Mouse (Mus musculus): ENCODE measurements around the gene Cfap97d2. TPM values are rescaled to one million over a fixed set of nuclear protein-coding genes. Genes with fewer than 3 reads are reported as not detected.
A peak's percentile ranks its signal among the peaks of the same experiment; 100 is the strongest.

Cfap97d2 gene
- polyA plus RNA-seq, 1 experiment, result 6.9 TPM

GRCm38 (mm10) chr8:13685674-13686314, 19.9 kb upstream of the Cfap97d2 start:
- 0 out of 2 replicates have a peak, but pooled peaks cover 3% of the 10 kb centered on the region for H3K9me3 ChIP-seq
- H3K36me3 ChIP-seq (replicated peaks; ENCODE audit: low read length), result peaks cover 41% of the 10 kb centered on the region
- peak overlapping the region; percentile 76 for H3K4me3 ChIP-seq (replicated peaks)
- TF ChIP-seq GATA1 (IDR thresholded peaks at IDR 0.05; ENCODE audit: borderline replicate concordance, low read length) (no peak), FLI1 (IDR thresholded peaks at IDR 0.05; ENCODE audit: low read length) (no peak)
- peaks cover 96% of the 10 kb centered on the region for H3K4me1 ChIP-seq
- H3K27me3 ChIP-seq (replicated peaks), result no peaks in the 10 kb centered on the region

- TF ChIP-seq FLI1 (IDR thresholded peaks at IDR 0.05; ENCODE audit: low read length) (no peak), GATA1 (IDR thresholded peaks at IDR 0.05; ENCODE audit: borderline replicate concordance, low read length) (no peak)
- Histone ChIP-seq H3K36me3 (replicated peaks; ENCODE audit: low read length) (peaks cover 35% of the 10 kb centered on the region), H3K4me1 (peaks cover 95% of the 10 kb centered on the region), H3K9me3 (0 out of 2 replicates have a peak, but pooled peaks cover 3% of the 10 kb centered on the region), H3K4me3 (replicated peaks) (no peak overlapping the region), H3K27me3 (replicated peaks) (no peaks in the 10 kb centered on the region)
Observed at GRCm38 (mm10) chr8:13686426-13686825, 19.3 kb upstream of the Cfap97d2 start.

DNA sequence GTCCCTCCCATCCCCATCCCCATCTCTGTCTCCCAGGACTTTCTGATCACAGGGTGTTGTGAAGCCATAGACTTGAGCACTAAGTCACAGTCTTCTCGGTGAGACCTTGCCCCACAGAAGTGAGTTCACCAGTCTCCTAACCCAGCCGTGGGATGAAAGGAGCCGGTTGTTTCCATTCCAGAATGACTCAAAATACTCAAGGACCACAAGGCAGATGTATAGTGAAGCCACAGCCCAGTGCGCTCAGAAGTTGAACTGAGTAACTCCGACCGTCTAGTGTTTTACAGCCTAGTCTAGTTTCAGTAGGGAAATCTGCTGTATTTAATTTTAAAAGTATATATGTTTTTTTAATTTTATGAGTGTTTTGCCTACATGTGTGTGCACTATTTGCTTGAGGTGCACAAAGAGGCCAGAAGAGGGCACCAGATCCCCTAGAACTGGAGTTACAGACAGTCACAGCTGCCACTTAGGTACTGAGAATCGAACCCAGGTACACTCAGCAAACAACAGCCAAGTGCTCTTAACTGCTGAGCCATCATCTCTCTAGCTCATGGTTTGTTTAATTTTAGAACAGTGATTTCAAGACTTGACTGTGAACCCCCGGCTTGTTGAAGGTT, 18.5 kb upstream of the Cfap97d2 start:
- H3K4me3 ChIP-seq (replicated peaks), result no peak overlapping the region
- peaks cover 89% of the 10 kb centered on the region for H3K4me1 ChIP-seq
- H3K27me3 ChIP-seq (replicated peaks), result no peaks in the 10 kb centered on the region
- H3K9me3 ChIP-seq, result 0 out of 2 replicates have a peak, but pooled peaks cover 3% of the 10 kb centered on the region
- TF ChIP-seq FLI1 (IDR thresholded peaks at IDR 0.05; ENCODE audit: low read length) (no peak), GATA1 (IDR thresholded peaks at IDR 0.05; ENCODE audit: borderline replicate concordance, low read length) (no peak)
- peaks cover 39% of the 10 kb centered on the region for H3K36me3 ChIP-seq (replicated peaks; ENCODE audit: low read length)

DNA sequence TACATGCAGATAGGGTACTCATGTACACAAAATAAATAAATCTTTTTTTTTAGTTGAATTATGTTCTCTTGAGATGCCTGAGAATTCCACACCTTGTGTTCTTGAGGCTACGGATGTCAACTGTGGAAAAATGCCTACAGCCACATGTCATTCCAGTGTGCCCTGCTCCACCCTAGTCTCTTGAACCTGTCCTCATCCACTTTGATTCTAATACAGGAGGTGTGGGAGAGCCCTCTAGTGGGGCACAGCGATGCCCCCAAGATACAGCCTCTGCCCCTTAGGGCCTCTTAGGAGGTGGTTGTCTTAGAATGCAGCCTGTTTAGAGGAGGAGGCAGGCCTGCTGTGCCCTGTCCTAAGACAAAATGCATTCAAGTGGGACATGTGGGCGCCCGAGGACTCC, 17.7 kb upstream of the Cfap97d2 start:
- 0 out of 2 replicates have a peak, but pooled peaks cover 3% of the 10 kb centered on the region for H3K9me3 ChIP-seq
- H3K27me3 ChIP-seq (replicated peaks), result peaks cover 2% of the 10 kb centered on the region
- no peak overlapping the region for H3K4me3 ChIP-seq (replicated peaks)
- H3K36me3 ChIP-seq (replicated peaks; ENCODE audit: low read length), result peaks cover 34% of the 10 kb centered on the region
- peaks cover 90% of the 10 kb centered on the region for H3K4me1 ChIP-seq
- TF ChIP-seq FLI1 (IDR thresholded peaks at IDR 0.05; ENCODE audit: low read length) (no peak), GATA1 (IDR thresholded peaks at IDR 0.05; ENCODE audit: borderline replicate concordance, low read length) (no peak)

DNA sequence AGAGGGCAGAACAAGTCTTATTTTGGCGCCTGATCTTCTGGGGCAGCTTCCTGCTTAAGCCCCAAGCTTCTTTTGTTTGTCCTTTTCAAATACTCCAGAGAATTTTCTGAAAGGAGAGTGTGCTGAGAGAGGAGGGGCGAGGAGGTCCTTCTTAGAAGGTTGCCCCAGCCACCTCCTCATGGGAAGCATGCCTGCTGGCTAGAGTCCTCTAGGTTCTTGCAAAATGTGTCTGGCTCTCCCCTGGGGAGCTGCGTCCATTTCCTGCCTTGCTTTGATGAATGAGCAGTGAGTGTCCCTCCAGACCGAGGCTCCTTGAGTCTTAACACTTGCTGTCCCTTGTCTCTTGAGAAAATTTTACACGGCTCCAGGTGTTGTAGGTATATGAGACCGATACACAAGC, 17.2 kb upstream of the Cfap97d2 start:
- Histone ChIP-seq H3K4me1 (peaks cover 86% of the 10 kb centered on the region), H3K27me3 (replicated peaks) (peaks cover 2% of the 10 kb centered on the region), H3K9me3 (0 out of 2 replicates have a peak, but pooled peaks cover 3% of the 10 kb centered on the region), H3K36me3 (replicated peaks; ENCODE audit: low read length) (peaks cover 34% of the 10 kb centered on the region), H3K4me3 (replicated peaks) (no peak overlapping the region)
- TF ChIP-seq GATA1 (IDR thresholded peaks at IDR 0.05; ENCODE audit: borderline replicate concordance, low read length) (no peak), FLI1 (IDR thresholded peaks at IDR 0.05; ENCODE audit: low read length) (no peak)

DNA sequence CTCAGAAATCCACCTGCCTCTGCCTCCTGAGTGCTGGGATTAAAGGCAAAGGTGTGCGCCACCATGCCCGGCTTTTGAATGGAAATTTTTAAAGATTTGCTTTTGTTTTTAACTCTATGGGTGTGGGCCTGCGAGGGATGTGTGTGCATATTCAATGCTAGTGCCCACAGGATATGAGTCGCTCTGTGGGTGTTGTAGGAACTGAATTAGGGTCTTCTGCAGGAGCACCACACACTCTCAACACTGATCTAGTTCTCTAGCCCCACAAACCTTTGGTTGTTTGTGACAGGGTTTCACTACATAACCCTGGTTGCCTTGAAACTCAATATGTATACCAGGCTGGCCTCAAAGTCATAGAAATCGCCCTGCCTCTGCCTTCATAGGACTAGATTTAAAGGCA, 16.4 kb upstream of the Cfap97d2 start:
- H3K9me3 ChIP-seq, result 0 out of 2 replicates have a peak, but pooled peaks cover 3% of the 10 kb centered on the region
- TF ChIP-seq FLI1 (IDR thresholded peaks at IDR 0.05; ENCODE audit: low read length), result no peak
- no peak for TF ChIP-seq GATA1 (IDR thresholded peaks at IDR 0.05; ENCODE audit: borderline replicate concordance, low read length)
- H3K36me3 ChIP-seq (replicated peaks; ENCODE audit: low read length), result peaks cover 34% of the 10 kb centered on the region
- H3K27me3 ChIP-seq (replicated peaks), result peaks cover 5% of the 10 kb centered on the region
- H3K4me1 ChIP-seq, result peaks cover 86% of the 10 kb centered on the region
- H3K4me3 ChIP-seq (replicated peaks), result no peak overlapping the region

DNA sequence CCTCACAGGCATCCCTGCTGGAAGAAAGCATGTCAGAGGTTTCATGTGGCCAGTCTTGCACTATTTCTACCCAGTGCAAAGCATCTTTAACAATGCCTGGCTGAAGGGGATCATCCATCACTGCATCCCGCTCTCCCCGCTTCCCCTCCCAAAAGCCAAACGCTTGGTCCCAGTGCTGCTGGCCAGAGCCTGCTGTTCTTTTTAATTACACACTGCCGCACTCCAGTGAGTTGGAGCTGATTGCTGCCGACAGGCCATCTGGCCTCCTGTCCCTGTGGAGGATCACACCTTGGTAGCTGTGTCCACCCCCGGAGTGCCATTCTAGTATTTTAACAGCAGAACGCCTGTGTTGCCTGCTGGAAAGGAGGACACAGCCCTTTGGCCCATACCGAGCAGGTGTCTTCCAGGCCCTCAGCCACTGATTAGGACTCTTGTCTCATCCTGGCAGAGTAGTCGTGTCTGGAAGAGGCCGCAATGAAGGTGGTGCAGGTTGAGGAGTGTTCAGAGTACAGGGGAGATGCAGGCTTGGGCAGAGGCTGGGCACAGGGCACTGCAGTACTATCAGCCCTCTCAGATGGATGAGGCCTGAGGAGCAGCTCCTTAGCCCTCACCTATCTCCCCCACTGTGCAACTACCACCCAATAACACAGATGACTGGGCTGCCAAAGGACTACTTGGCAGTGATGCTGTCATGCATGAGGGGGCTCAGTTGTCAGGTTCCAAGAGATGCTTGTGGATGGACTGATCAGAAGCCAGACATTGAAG, 13.2 kb upstream of the Cfap97d2 start:
- Histone ChIP-seq H3K4me3 (replicated peaks) (no peak overlapping the region), H3K36me3 (replicated peaks; ENCODE audit: low read length) (peaks cover 14% of the 10 kb centered on the region), H3K4me1 (peaks cover 84% of the 10 kb centered on the region), H3K27me3 (replicated peaks) (peaks cover 5% of the 10 kb centered on the region), H3K9me3 (0 out of 2 replicates have a peak, but pooled peaks cover 3% of the 10 kb centered on the region)
- TF ChIP-seq FLI1 (IDR thresholded peaks at IDR 0.05; ENCODE audit: low read length) (no peak), GATA1 (IDR thresholded peaks at IDR 0.05; ENCODE audit: borderline replicate concordance, low read length) (no peak)

DNA sequence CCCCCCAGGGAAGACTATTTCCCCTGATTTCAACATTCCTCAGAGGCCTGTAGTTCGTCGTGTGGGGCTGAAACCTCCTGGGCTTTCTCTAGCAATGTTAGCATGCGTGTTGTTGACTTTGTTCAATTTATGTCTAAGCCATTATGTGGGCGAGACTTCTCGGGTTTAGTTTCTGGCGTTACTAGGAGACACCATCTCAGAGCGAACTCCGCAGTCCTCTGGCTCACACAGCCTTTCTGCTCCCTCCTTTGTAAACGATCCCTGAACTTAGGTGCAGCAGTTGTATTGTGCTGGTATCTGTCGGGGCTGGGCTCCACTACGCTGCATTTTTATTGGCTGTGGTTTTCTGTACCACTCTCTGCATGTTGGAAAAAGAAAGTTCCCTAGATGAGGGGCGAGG, 11.0 kb upstream of the Cfap97d2 start:
- peaks cover 13% of the 10 kb centered on the region for H3K36me3 ChIP-seq (replicated peaks; ENCODE audit: low read length)
- TF ChIP-seq GATA1 (IDR thresholded peaks at IDR 0.05; ENCODE audit: borderline replicate concordance, low read length), result no peak
- TF ChIP-seq FLI1 (IDR thresholded peaks at IDR 0.05; ENCODE audit: low read length), result no peak
- peaks cover 84% of the 10 kb centered on the region for H3K4me1 ChIP-seq
- H3K27me3 ChIP-seq (replicated peaks), result peaks cover 5% of the 10 kb centered on the region
- H3K9me3 ChIP-seq, result 0 out of 2 replicates have a peak, but pooled peaks cover 3% of the 10 kb centered on the region
- no peak overlapping the region for H3K4me3 ChIP-seq (replicated peaks)

- Histone ChIP-seq H3K9me3 (no peaks in the 10 kb centered on the region), H3K36me3 (replicated peaks; ENCODE audit: low read length) (peaks cover 10% of the 10 kb centered on the region), H3K4me3 (replicated peaks) (peak overlapping the region; percentile 57), H3K4me1 (peaks cover 86% of the 10 kb centered on the region), H3K27me3 (replicated peaks) (peaks cover 5% of the 10 kb centered on the region)
- TF ChIP-seq FLI1 (IDR thresholded peaks at IDR 0.05; ENCODE audit: low read length), result no peak
- TF ChIP-seq GATA1 (IDR thresholded peaks at IDR 0.05; ENCODE audit: borderline replicate concordance, low read length), result no peak
Observed at GRCm38 (mm10) chr8:13695203-13695867, 10.4 kb upstream of the Cfap97d2 start.

Data from megakaryocyte, embryonic 14.5 days (primary cell).